Mouse (Mus musculus) right cerebral cortex, adult 18-20 months (tissue): ENCODE results near the gene Ppp1r37.
"Not testable (repeated sequence)": the region's sequence is repeated elsewhere in the genome, so short reads cannot be mapped to it uniquely, and the experiment has no call there.

ENCODE experiments used
- DNase-seq: peaks from one replicate; pipeline ENCODE4 v3.0.0; 2022; ENCODE audit warnings: mixed read lengths

The Ppp1r37 gene

GRCm38 (mm10) chr7:19562643-19563410 lies at the start of gene Ppp1r37:
Gene Ppp1r37, minus strand, starts transcription at chr7:19563076.
- no peak for DNase-seq

- no peak for DNase-seq
Measured at GRCm38 (mm10) chr7:19610969-19611368, 48.1 kb upstream of the Ppp1r37 start.

DNA sequence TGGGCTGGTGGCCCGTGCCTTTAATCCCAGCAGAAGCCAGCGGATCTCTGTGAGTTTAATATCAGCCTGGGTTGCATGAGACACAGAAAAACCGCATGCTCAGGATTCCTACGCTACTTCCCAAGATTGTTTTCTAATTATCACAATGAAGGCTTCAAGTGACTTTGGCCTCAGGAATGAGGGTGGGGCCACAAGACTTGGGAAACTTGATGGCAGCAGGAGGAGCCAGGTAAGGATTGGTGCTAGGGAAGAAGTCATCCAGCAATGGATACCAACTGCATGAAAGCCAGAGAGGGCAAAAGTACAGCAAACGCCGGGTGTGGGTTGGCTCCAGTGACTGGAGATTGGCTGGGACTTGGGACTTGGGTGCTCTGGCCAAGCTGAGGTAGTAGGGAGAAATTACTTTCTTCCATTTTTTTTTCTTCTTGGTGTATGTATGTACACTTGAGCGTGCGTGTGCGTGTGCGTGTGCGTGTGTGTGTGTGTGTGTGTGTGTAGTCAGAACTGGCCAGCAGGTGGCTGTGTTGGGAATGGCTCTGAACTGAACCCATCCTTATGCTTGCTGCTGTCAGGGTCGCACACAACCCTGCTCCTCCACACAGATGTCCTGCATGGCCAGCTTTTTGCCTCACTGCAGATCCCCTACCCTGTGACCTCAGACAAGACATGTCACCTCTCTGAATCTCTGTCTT lies 46.9 kb upstream of the Ppp1r37 start:
- no peak for DNase-seq

DNA sequence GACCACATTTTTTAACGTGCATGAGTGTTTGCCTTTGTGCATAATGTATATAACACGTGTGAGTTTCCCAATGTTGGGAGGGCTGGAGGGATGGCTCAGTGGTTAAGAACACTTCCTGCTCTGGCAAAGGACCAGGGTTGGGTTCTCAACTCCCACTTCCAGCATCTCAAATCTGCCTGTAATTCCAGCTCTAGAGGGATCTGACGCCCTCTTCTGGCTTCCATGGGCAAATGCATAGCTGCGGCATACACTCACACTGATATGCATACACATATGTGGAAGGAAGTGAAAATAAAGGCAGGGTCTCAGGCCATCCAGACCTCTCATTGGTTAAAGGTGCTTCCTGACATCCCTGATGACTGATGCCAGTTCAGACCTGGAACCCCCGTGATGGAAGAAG lies 44.4 kb upstream of the Ppp1r37 start:
- DNase-seq: no peak

DNA sequence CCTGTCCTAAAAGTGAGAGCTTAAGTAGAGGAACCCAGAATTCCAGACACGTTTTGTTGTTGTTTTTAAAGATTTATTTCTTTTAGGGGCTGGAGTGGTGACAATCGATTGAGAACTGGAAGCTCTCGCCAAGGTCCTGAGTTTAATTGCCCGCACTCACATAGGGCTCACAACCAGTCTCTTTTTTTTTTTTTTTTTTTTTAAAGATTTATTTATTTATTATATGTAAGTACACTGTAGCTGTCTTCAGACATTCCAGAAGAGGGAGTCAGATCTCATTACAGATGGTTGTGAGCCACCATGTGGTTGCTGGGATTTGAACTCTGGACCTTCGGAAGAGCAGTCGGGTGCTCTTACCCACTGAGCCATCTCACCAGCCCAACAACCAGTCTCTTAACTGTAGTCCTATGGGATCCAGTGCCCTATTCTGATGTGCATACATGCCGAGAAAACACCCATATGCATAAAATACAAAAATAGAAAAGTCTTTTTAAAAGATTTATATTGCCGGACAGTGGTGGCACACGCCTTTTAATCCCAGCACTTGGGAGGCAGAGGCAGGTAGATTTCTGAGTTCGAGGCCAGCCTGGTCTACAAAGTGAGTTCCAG lies 41.8 kb upstream of the Ppp1r37 start:
- not testable (repeated sequence) for DNase-seq

GRCm38 (mm10) chr7:19603849-19604605 lies 41.2 kb upstream of the Ppp1r37 start, which contains the start of gene Clasrp:
Gene Clasrp, minus strand, starts transcription at chr7:19604486.
- DNase-seq: peak; percentile 96

DNA sequence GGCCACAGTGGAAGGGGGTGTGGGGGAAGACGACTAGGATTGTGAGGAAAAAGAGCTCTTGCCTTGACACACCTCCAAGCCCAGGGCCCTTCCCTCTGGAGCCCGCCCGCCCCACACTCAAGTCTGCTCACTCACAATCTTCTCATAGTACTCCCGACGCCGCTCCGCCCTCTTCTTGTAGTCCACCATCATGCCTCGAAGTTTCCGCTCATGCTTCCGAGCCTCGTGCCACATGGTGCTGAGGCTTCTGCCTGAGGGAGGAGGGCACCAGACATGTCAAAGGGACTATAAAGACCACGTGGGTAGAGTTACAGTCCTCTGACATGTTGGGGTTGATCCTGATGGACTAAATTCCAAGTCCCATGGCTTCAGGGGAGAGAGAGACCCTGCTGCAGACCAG lies 40.2 kb upstream of the Ppp1r37 start:
- no peak for DNase-seq

GRCm38 (mm10) chr7:19600562-19600961 lies 37.7 kb upstream of the Ppp1r37 start:
- DNase-seq: peak; percentile 54

DNA sequence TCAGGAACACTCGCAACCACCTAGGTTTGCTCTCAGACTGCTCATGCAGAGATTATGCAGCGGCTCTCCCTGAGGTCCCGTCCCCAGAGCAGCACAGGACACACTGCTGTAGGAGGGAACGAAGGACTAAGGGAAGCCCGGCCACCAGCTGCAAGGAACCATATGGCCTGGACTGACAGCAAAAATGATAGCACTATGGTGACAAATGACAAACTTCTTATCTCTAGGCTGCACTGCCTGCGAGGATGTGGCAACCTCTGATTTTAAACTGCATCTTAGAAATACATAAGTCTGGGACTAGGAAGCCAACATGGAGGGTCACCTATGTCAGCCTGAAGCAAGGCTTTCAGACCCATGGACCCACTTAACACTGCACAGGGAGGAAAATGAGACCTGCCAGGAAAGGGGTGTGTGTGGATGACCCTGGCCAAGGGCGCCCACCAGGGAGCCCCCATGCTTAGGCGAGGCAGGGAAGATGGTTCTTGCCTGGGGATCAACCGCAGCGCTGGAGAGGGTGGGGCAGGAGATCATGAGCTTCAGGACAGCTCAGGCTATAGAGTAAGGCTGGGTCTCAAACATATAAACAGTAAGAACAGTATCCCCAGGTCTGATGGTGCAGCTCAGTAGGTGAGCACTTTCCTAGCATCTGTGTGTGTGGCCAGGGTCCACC lies 30.3 kb upstream of the Ppp1r37 start:
- no peak for DNase-seq

DNA sequence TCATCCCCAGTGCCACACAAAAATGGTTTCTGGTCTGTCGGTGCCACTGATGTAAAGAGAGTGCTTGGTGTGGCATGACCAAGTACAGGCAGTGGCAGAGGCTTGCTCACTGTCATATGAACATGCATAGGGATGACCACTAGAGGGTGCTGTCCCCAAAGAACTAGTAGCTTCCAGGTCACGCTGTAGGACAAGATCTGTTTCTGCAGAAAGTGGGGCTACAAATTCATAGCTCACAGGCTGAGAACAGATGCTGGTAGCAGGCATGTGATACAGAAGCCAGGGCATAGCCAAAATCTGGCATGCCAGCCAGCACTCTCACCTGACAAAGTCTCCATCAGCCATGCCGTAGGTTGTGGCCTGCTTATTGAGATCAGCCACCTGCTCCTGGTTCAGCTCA lies 27.0 kb upstream of the Ppp1r37 start:
- DNase-seq: peak; percentile 82

DNA sequence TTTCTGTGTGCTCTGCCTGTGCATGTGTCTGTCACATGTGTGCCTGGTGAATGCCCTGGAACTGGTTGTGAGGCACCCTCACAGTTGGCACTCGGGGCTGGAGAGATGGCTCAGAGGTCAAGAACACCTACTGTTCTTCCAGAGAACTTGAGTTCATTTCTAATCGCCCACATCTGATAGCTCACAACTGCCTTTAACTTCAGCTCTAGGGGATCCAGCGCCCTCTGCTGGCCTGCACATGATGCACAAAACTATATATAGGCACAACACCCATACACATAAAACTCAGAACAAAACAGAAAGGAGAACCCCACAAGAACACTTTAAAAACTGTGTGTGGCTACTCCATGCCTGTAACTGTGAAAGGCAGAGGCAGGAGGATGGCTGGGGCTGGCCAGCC lies 26.3 kb upstream of the Ppp1r37 start:
- DNase-seq: peak; percentile 50

- DNase-seq: no peak
Measured at GRCm38 (mm10) chr7:19586269-19586668, 23.4 kb upstream of the Ppp1r37 start.

GRCm38 (mm10) chr7:19580634-19581033 lies 17.8 kb upstream of the Ppp1r37 start:
- DNase-seq: no peak

DNA sequence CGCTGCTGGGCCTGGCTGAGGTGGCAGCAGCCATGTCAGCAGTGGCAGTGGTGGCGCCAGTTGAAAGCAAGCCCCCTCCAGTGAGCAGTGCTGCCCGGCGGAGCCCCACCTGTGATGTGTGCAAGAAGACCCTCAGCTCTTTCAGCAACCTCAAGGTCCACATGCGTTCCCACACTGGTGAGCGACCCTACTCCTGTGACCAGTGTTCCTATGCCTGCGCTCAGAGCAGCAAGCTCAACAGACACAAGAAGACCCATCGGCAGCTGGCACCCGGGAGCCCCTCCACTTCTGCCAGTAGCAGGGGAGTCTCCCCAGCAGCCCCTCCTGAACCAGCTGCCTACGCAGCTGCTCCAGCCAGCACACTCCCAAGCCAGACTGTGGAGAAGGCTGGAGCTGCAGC lies 16.9 kb upstream of the Ppp1r37 start:
- DNase-seq: no peak

- DNase-seq: no peak
Measured at GRCm38 (mm10) chr7:19578436-19578835, 15.6 kb upstream of the Ppp1r37 start.

DNA sequence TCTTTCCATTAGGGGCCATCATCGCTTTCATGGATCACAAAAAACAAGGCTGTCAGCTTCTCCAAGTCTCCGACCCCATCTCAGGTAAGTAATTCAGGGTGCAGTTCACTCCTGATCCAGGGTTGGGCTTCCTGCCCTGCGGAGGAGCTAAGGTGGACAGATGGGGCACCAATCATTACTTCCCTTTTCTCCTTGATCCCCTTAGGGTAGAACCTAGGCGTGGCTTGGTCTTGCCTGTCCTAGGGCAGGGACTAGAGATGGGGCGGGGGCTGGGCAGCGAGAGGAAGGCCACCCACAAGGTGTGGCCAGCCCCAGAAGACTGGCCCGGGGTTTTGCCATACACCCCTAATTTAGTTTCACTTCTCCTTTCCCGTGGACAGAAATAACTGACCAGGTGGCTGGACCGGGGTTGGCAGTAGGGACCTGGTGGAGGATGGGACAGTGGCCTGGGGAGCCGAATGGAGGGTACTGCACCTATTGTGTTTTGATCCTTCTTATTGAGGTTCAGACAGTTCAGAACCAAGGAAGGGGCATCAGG lies 15.1 kb upstream of the Ppp1r37 start:
- no peak for DNase-seq

DNA sequence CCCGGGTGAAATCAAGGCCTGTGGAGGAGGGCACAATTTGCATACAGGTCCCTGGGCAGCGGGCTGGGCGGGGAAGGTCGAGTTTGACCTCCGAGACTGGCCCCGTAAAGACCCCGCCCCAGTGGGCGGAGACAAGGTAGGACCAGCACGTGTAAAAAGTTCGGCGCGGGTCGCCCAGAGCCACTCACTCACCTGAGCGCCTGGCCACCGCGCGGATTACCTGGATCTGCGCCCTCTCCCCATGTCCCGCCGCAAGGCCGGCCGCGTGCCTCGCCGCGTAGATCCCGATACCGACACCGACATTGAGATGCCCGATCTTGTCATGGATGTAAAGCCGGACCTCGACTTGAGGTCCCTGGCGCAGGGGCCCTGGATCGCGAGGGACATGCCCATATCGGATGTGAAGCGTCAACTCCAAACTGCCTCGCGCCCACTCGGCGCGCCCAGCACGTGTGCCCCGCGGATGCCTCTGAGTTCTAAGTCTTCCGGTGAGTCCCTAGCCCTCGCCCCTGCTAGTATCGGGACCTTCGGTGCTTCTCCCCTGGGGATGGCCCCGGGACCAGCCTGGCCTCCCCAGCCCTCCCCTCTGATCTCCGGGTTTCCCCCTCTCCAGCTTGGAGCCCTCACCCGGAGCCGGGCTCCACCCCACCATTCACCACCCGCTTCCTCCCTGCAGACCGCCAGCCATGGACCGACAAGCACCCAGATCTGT lies 14.4 kb upstream of the Ppp1r37 start, which contains the start of the genes Zfp296 and Gemin7:
Zfp296 (plus strand) TSS at position 147 of the 712 bp plus-strand sequence.
Gemin7 (minus strand) TSS at position 455 of the 712 bp plus-strand sequence.
- DNase-seq: no peak

GRCm38 (mm10) chr7:19575559-19575958 lies 12.7 kb upstream of the Ppp1r37 start:
- DNase-seq: no peak

DNA sequence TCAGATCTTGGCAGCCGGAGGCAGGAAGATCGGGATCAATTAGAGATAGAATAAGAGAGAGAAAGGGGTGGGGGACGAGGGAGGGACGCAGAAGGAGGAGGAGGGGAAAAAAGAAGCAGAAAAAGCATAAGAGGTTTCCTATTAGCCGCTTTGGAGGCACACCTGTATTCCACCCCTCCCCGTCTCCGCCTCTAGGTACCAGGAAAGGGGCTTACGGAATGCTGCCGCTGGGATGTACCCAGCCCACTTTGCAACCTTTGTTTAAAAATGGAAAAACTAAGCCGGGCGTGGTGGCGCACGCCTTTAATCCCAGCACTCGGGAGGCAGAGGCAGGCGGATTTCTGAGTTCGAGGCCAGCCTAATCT lies 10.9 kb upstream of the Ppp1r37 start:
- DNase-seq: no peak

GRCm38 (mm10) chr7:19572926-19573775 lies 10.3 kb upstream of the Ppp1r37 start:
- peak; percentile 74 for DNase-seq
